ENCODE assay signal across 11 mouse cellular contexts in the genomic region with DNA sequence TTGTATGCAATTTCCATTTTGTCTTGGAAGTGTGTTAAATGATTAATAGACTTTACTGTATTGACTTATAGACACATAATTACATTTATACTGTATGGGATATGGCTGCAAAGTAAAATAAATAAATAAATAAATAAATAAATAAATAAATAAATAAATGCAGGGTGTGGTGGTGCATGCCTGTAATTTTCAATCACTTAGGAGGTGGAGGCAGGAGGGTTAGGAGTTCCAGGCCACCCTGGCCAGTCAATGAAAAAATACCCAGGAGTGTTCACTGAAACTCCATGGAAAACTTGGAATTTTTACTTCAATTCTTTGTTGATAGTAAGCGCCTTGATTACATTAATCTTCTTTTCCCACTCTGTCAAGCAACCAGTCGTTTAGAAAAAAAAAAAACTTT. TPM values are rescaled to one million over a fixed set of nuclear protein-coding genes. Genes with fewer than 3 reads are reported as not detected.
DNase-seq lines count a peak whose midpoint lies in the region; ATAC-seq and TF ChIP-seq lines count a peak whose summit lies in the region.
"Had no signal": no experiment of that assay in that cellular context is flagged by ENCODE, and none has a peak within 500 bp of the region (broad histone marks: within the 10 kb centered on the region; RNA-seq: fewer than 3 reads in every experiment).

No protein-coding gene starts in this region.

- H3K36me3 ChIP-seq in heart, embryonic 14.5 days (ENCODE audit: control insufficient read depth, insufficient read depth, low read length), result peaks cover 6% of the 10 kb centered on the region; the same call in 1 of the 2 replicates
- H3K36me3 ChIP-seq in lung, postnatal 0 days (ENCODE audit: insufficient read depth, low read length), result no peaks in the 10 kb centered on the region
- no peaks in the 10 kb centered on the region for H3K36me3 ChIP-seq in intestine, embryonic 16.5 days (ENCODE audit: control insufficient read depth, insufficient read depth, low read length)
- no peaks in the 10 kb centered on the region for H3K36me3 ChIP-seq in neural tube, embryonic 14.5 days (ENCODE audit: control insufficient read depth, insufficient read depth, low read length)

- H3K4me1 ChIP-seq in heart, embryonic 14.5 days (ENCODE audit: control insufficient read depth in 2 of 2, insufficient read depth in 2 of 2, low read length in 2 of 2), result peaks cover 6 to 19% of the 10 kb centered on the region in 2 experiments; a peak in 3 of 4 replicates
- peaks cover 10% of the 10 kb centered on the region; the same call in 1 of the 2 replicates for H3K4me1 ChIP-seq in lung, postnatal 0 days (ENCODE audit: insufficient read depth, low read depth, low read length)
- peaks cover 4% of the 10 kb centered on the region; the same call in 1 of the 2 replicates for H3K4me1 ChIP-seq in intestine, embryonic 16.5 days (ENCODE audit: control insufficient read depth, insufficient read depth, low read length)
- no peaks in the 10 kb centered on the region for H3K4me1 ChIP-seq in neural tube, embryonic 14.5 days (ENCODE audit: control insufficient read depth, insufficient read depth, low read length)

- DNase-seq in heart, postnatal 25 days (ENCODE audit: low spot score), result no peak
- no peak for DNase-seq in lung, postnatal 0 days (ENCODE audit: low spot score)
- no peak for DNase-seq in lung, postnatal 14 days
- DNase-seq in spleen, postnatal 4 days (ENCODE audit: low spot score in 2 of 2), result no peak
- DNase-seq: thymus, postnatal 14 days had no signal

- intact Hi-C loops in heart, postnatal 25 days (cut with DNase I), result loop anchor here (2.0 to 10.0 kb wide), 4 partner anchors 38 to 93 kb away; a partner anchor contains a TSS

- no peaks in the 10 kb centered on the region for H3K27me3 ChIP-seq in heart, embryonic 14.5 days (ENCODE audit: control insufficient read depth, insufficient read depth, low read length)
- H3K27me3 ChIP-seq in lung, postnatal 0 days (replicated peaks; ENCODE audit: insufficient read depth, low read length), result no peaks in the 10 kb centered on the region
- no peaks in the 10 kb centered on the region for H3K27me3 ChIP-seq in intestine, embryonic 16.5 days (replicated peaks; ENCODE audit: control insufficient read depth, insufficient read depth, low read length)
- no peaks in the 10 kb centered on the region for H3K27me3 ChIP-seq in neural tube, embryonic 14.5 days (ENCODE audit: control insufficient read depth, insufficient read depth, low read length)

- peak overlapping the region in 1 of 2 experiments; percentile 62; a peak in 3 of 4 replicates for H3K4me3 ChIP-seq in heart, embryonic 14.5 days (ENCODE audit: control insufficient read depth in 1 of 2, insufficient read depth in 1 of 2, low read depth in 1 of 2, low read length in 2 of 2)
- H3K4me3 ChIP-seq in lung, postnatal 0 days (ENCODE audit: low read depth, low read length), result peak overlapping the region; percentile 60
- peak overlapping the region; percentile 66 for H3K4me3 ChIP-seq in intestine, embryonic 16.5 days (ENCODE audit: low read length)
- peak overlapping the region; percentile 27 for H3K4me3 ChIP-seq in neural tube, embryonic 14.5 days (ENCODE audit: low read depth, low read length)

- no peaks in the 10 kb centered on the region for H3K9me3 ChIP-seq in heart, embryonic 14.5 days (ENCODE audit: control insufficient read depth, low read length)
- H3K9me3 ChIP-seq in lung, postnatal 0 days (ENCODE audit: low read length), result no peaks in the 10 kb centered on the region
- no peaks in the 10 kb centered on the region for H3K9me3 ChIP-seq in intestine, embryonic 16.5 days (ENCODE audit: control insufficient read depth, low read length)
- no peaks in the 10 kb centered on the region for H3K9me3 ChIP-seq in neural tube, embryonic 14.5 days (ENCODE audit: control insufficient read depth, low read length)

- peak overlapping the region; percentile 86 for H3K9ac ChIP-seq in heart, embryonic 14.5 days (ENCODE audit: low read length)
- no peak overlapping the region for H3K9ac ChIP-seq in lung, postnatal 0 days (replicated peaks; ENCODE audit: low read depth)
- no peak overlapping the region for H3K9ac ChIP-seq in intestine, embryonic 16.5 days (ENCODE audit: low read depth, low read length)
- no peak overlapping the region for H3K9ac ChIP-seq in neural tube, embryonic 14.5 days (replicated peaks; ENCODE audit: low read depth, low read length)

- H3K4me2 ChIP-seq in heart, embryonic 14.5 days (ENCODE audit: low read length), result peak overlapping the region; percentile 75
- H3K4me2 ChIP-seq in lung, postnatal 0 days (replicated peaks; ENCODE audit: low read depth, low read length), result peak overlapping the region; percentile 76
- peak overlapping the region; percentile 65 for H3K4me2 ChIP-seq in intestine, embryonic 16.5 days (ENCODE audit: low read depth, low read length)
- H3K4me2 ChIP-seq in neural tube, embryonic 14.5 days (ENCODE audit: low read depth, low read length), result no peak overlapping the region

- no peak for ATAC-seq in heart, embryonic 14.5 days (ENCODE audit: insufficient number of reproducible peaks, insufficient read depth, low FRiP score, low read depth)
- no peak for ATAC-seq in lung, postnatal 0 days
- peak; percentile 36 for ATAC-seq in intestine, embryonic 16.5 days
- ATAC-seq in neural tube, embryonic 14.5 days (ENCODE audit: low read depth), result no peak
- no peak for ATAC-seq in inflammation-experienced regulatory T-cells, adult 6 months

- TF ChIP-seq CTCF in lung, postnatal 0 days (IDR thresholded peaks at IDR 0.05), result no peak

- no peak for TF ChIP-seq EP300 in lung, postnatal 0 days (IDR thresholded peaks at IDR 0.05)

- H3K27ac ChIP-seq in heart, embryonic 14.5 days (replicated peaks in 1 of 2; ENCODE audit: control insufficient read depth in 1 of 2, insufficient read depth in 1 of 2, low read depth in 2 of 2, low read length in 2 of 2), result peak overlapping the region in 1 of 2 experiments; percentile 93; a peak in 2 of 4 replicates
- no peak overlapping the region; the same call in 1 of the 2 replicates for H3K27ac ChIP-seq in lung, postnatal 0 days (ENCODE audit: low read length)
- H3K27ac ChIP-seq in intestine, embryonic 16.5 days (ENCODE audit: low read length), result no peak overlapping the region
- no peak overlapping the region for H3K27ac ChIP-seq in neural tube, embryonic 14.5 days (ENCODE audit: low read depth, low read length)

- WGBS in heart, embryonic 14.5 days, result 65% methylated on average over 2 of the region's 2 CpGs
- WGBS in lung, postnatal 0 days, result 46% methylated on average over 2 of the region's 2 CpGs
- 46% methylated on average over 2 of the region's 2 CpGs for WGBS in intestine, embryonic 16.5 days
- 83% methylated on average over 2 of the region's 2 CpGs for WGBS in neural tube, embryonic 14.5 days

RNA-seq across cellular contexts. Expression of a gene that starts 1.1 kb away (rescaled TPM):
- polyA plus RNA-seq in heart, embryonic 14.5 days (2014; fragmentation: Nextera tagmentation; extraction: Ambion mirVana), result 119 and 123 TPM in 2 replicates
- total RNA-seq in heart, postnatal 25 days (2021), result 10 to 100 TPM; 70.8 to 71.5 TPM
- polyA plus RNA-seq in lung, postnatal 0 days (2015; fragmentation: Nextera tagmentation; extraction: Ambion mirVana), result 224 and 242 TPM in 2 replicates
- 74.0 and 78.3 TPM in 2 replicates for polyA plus RNA-seq in intestine, embryonic 16.5 days (2015; fragmentation: Nextera tagmentation; extraction: Ambion mirVana)
- 15.9 and 34.6 TPM in 2 replicates for polyA plus RNA-seq in neural tube, embryonic 14.5 days (2014; fragmentation: Nextera tagmentation; extraction: Ambion mirVana)
- not detected for polyA plus RNA-seq in inflammation-experienced regulatory T-cells, adult 6 months (2017; shearing (Covaris generic))

RNA-seq across cellular contexts. Expression of a gene that starts 11.2 kb away (rescaled TPM):
- polyA plus RNA-seq in heart, embryonic 14.5 days (2014; fragmentation: Nextera tagmentation; extraction: Ambion mirVana), result not detected in 2 replicates
- total RNA-seq in heart, postnatal 25 days (2021), result not detected
- not detected in 2 replicates for polyA plus RNA-seq in lung, postnatal 0 days (2015; fragmentation: Nextera tagmentation; extraction: Ambion mirVana)
- 0.15 TPM in 1 of 2 replicates, not detected in the other for polyA plus RNA-seq in intestine, embryonic 16.5 days (2015; fragmentation: Nextera tagmentation; extraction: Ambion mirVana)
- not detected in 2 replicates for polyA plus RNA-seq in neural tube, embryonic 14.5 days (2014; fragmentation: Nextera tagmentation; extraction: Ambion mirVana)
- not detected for polyA plus RNA-seq in inflammation-experienced regulatory T-cells, adult 6 months (2017; shearing (Covaris generic))
- total RNA-seq: layer of hippocampus, adult 8-10 months; monocyte, adult 5-6 weeks had no signal

RNA-seq across cellular contexts. Expression of a gene that starts 16.1 kb away (rescaled TPM):
- polyA plus RNA-seq in heart, embryonic 14.5 days (2014; fragmentation: Nextera tagmentation; extraction: Ambion mirVana), result 5.0 and 5.7 TPM in 2 replicates
- total RNA-seq in heart, postnatal 25 days (2021), result 1 to 10 TPM; 1.2 to 1.5 TPM
- polyA plus RNA-seq in lung, postnatal 0 days (2015; fragmentation: Nextera tagmentation; extraction: Ambion mirVana), result 6.9 and 7.0 TPM in 2 replicates
- 13.8 and 15.5 TPM in 2 replicates for polyA plus RNA-seq in intestine, embryonic 16.5 days (2015; fragmentation: Nextera tagmentation; extraction: Ambion mirVana)
- polyA plus RNA-seq in neural tube, embryonic 14.5 days (2014; fragmentation: Nextera tagmentation; extraction: Ambion mirVana), result 0.46 and 0.52 TPM in 2 replicates
- not detected for polyA plus RNA-seq in inflammation-experienced regulatory T-cells, adult 6 months (2017; shearing (Covaris generic))
- total RNA-seq: layer of hippocampus, adult 8-10 months; monocyte, adult 5-6 weeks had no signal

Comparison
In these comparisons a context has a peak if more than half of its experiments do, and no peak if none do; other contexts are left out.
1. RNA of a gene that starts 1.1 kb away (polyA plus RNA-seq): 224 to 242 TPM in lung, postnatal 0 days, 119 to 123 TPM in heart, embryonic 14.5 days, 74.0 to 78.3 TPM in intestine, embryonic 16.5 days and 15.9 to 34.6 TPM in neural tube, embryonic 14.5 days; not detected in inflammation-experienced regulatory T-cells, adult 6 months; every median in the first group is over 10 times any median in the second.